Mouse (Mus musculus): Measurements from ENCODE around the gene Gm20489. TPM values are rescaled to one million over a fixed set of nuclear protein-coding genes. Genes with fewer than 3 reads are reported as not detected.

The Gm20489 gene
- 1 to 10 TPM in 1 of 4 experiments, not detected in 3; 1.2 TPM for total RNA-seq (2022)

- no peak for DNase-seq
Observed at GRCm38 (mm10) chrX:101268755-101269124, at the start of gene Gm20489. Gene Gm20489 (minus strand): TSS chrX:101269023.

- no peak for DNase-seq
Observed at GRCm38 (mm10) chrX:101313625-101314359, 45.0 kb upstream of the Gm20489 start.

GRCm38 (mm10) chrX:101309299-101309698, 40.5 kb upstream of the Gm20489 start:
- no peak for DNase-seq

GRCm38 (mm10) chrX:101304646-101305045, 35.8 kb upstream of the Gm20489 start:
- DNase-seq: no peak

- DNase-seq: no peak
Observed at GRCm38 (mm10) chrX:101301654-101302053, 32.8 kb upstream of the Gm20489 start.

GRCm38 (mm10) chrX:101300427-101301030, 31.7 kb upstream of the Gm20489 start:
- no peak for DNase-seq

GRCm38 (mm10) chrX:101299473-101300426, 30.9 kb upstream of the Gm20489 start:
- DNase-seq: no peak

GRCm38 (mm10) chrX:101299055-101299454, 30.2 kb upstream of the Gm20489 start, which contains the start of gene Nlgn3:
Gene Nlgn3 (plus strand): TSS chrX:101299168.
- DNase-seq: no peak

GRCm38 (mm10) chrX:101290111-101290510, 21.3 kb upstream of the Gm20489 start:
- DNase-seq: no peak

- DNase-seq: no peak
Observed at GRCm38 (mm10) chrX:101289037-101289436, 20.2 kb upstream of the Gm20489 start.

- DNase-seq: no peak
Observed at GRCm38 (mm10) chrX:101288432-101288831, 19.6 kb upstream of the Gm20489 start.

- DNase-seq: no peak
Observed at GRCm38 (mm10) chrX:101287543-101287942, 18.7 kb upstream of the Gm20489 start.

- no peak for DNase-seq
Observed at GRCm38 (mm10) chrX:101285953-101286670, 17.3 kb upstream of the Gm20489 start.

GRCm38 (mm10) chrX:101285534-101285933, 16.7 kb upstream of the Gm20489 start:
- peak; percentile 26 for DNase-seq

- DNase-seq: no peak
Observed at GRCm38 (mm10) chrX:101282813-101283212, 14.0 kb upstream of the Gm20489 start.

- peak; percentile 90 for DNase-seq
Observed at GRCm38 (mm10) chrX:101273875-101274738, 5.3 kb upstream of the Gm20489 start, which contains the start of gene Med12. Gene Med12 (plus strand): TSS chrX:101274030.

GRCm38 (mm10) chrX:101273410-101273809, 4.6 kb upstream of the Gm20489 start:
- no peak for DNase-seq

- DNase-seq: no peak
Observed at GRCm38 (mm10) chrX:101268025-101268754, 633 bp downstream of the Gm20489 start, which contains the start of gene Il2rg. Gene Il2rg (minus strand): TSS chrX:101268255.

- no peak for DNase-seq
Observed at GRCm38 (mm10) chrX:101266631-101267030, 2.2 kb downstream of the Gm20489 start.

- DNase-seq: no peak
Observed at GRCm38 (mm10) chrX:101263892-101264291, 4.9 kb downstream of the Gm20489 start, which contains the start of gene Gm614. Gene Gm614 (minus strand): TSS chrX:101263992.
